Mouse (Mus musculus) heart, postnatal 0 days (tissue): Measurements from ENCODE around the gene Xlr4b.
"Not testable (repeated sequence)": the region's sequence is repeated elsewhere in the genome, so short reads cannot be mapped to it uniquely, and the experiment has no call there.

ENCODE experiments used
- CTCF ChIP-seq: IDR thresholded peaks from 2 replicates; pipeline ENCODE4 v1.5.1; 2016; ENCODE audit warnings: antibody characterized with exemption, control low read depth, low read depth
- EP300 ChIP-seq: IDR thresholded peaks from 2 replicates; pipeline ENCODE4 v1.6.1; 2016; ENCODE audit warnings: antibody characterized with exemption, low read depth

DNA sequence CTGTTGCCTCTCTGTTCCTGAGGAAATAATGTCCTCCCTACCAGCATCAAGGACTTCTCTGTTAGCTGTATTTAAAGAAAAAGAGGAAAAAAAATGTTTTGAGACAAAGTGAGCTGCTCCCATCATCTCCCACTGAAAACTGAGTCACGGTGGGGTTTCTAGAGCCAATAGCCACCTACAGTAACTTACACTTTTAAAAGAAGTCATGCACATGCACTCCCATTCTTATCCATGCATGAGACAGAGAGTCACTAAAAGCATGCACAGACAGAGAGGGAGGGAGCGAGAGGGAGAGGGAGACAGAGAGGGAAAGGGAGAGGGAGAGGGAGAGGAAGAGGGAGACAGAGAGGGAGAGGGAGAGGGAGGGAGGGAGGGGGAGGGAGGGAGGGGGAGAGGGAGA lies 48.3 kb downstream of the Xlr4b start:
- not testable (repeated sequence) for TF ChIP-seq CTCF, EP300
